Mouse (Mus musculus) neural tube, embryonic 15.5 days (tissue): ENCODE data around the gene Gm49321. TPM values are rescaled to one million over a fixed set of nuclear protein-coding genes. Genes with fewer than 3 reads are reported as not detected.

Experiments
- ATAC-seq: fragments of 200-750 bp; cut with Nextera tagmentation; 2 replicates; pipeline ENCODE4 v1.8.0; 2017; ENCODE audit warnings: mild to moderate bottlenecking, moderate TSS enrichment, moderate library complexity; ENCODE audit not compliant: low FRiP score
- H3K27ac ChIP-seq: fragments of 300-500 bp; sonication (generic); replicated peaks from 2 replicates; pipeline ENCODE4 v1.5.1; 2015; ENCODE audit warnings: mild to moderate bottlenecking, inconsistent platforms
- H3K27me3 ChIP-seq: fragments of 300-500 bp; sonication (generic); replicated peaks from 2 replicates; pipeline ENCODE4 v1.6.1; 2015; ENCODE audit warnings: inconsistent platforms
- H3K36me3 ChIP-seq: fragments of 300-500 bp; sonication (generic); 2 replicates; pipeline ENCODE4 v1.6.1; 2015; ENCODE audit warnings: inconsistent platforms
- H3K4me1 ChIP-seq: fragments of 300-500 bp; sonication (generic); 2 replicates; pipeline ENCODE4 v1.6.1; 2015; ENCODE audit warnings: inconsistent platforms
- H3K4me2 ChIP-seq: fragments of 300-500 bp; sonication (generic); 2 replicates; pipeline ENCODE4 v1.6.1; 2015; ENCODE audit warnings: inconsistent platforms, mild to moderate bottlenecking, moderate library complexity
- H3K4me3 ChIP-seq: fragments of 300-500 bp; sonication (generic); replicated peaks from 2 replicates; pipeline ENCODE4 v1.5.1; 2015; ENCODE audit warnings: mild to moderate bottlenecking, inconsistent platforms
- H3K9ac ChIP-seq: fragments of 300-500 bp; sonication (generic); replicated peaks from 2 replicates; pipeline ENCODE4 v1.6.1; 2015; ENCODE audit warnings: mild to moderate bottlenecking, inconsistent platforms
- H3K9me3 ChIP-seq: fragments of 300-500 bp; sonication (generic); replicated peaks from 2 replicates; pipeline ENCODE4 v1.6.1; 2016; ENCODE audit warnings: inconsistent platforms
- WGBS: fragments of 180-500 bp; shearing (Covaris S2); methylation state at CpG from one replicate; pipeline ENCODE4 v1.1.7; 2015; ENCODE audit warnings: mixed read lengths; 5-methylcytosine and 5-hydroxymethylcytosine counted together
- polyA plus RNA-seq: library from polyadenylated mRNA; unstranded; fragments of >200 nt; fragmentation: Nextera tagmentation; extraction: Ambion mirVana; gene quantifications from 2 replicates; pipeline ENCODE4 v1.2.1, GENCODE M21; 2015

Gm49321 gene
- polyA plus RNA-seq, 1 experiment from 2014 or later: 23.1 TPM

GRCm38 (mm10) chr12:73986299-73986698, 48.8 kb downstream of the Gm49321 start:
- peaks cover 31% of the 10 kb centered on the region for H3K36me3 ChIP-seq
- H3K4me1 ChIP-seq: peaks cover 2% of the 10 kb centered on the region; the same call in 1 of the 2 replicates
- no peaks in the 10 kb centered on the region for H3K27me3 ChIP-seq
- no peaks in the 10 kb centered on the region for H3K9me3 ChIP-seq
- no peak overlapping the region for H3K27ac ChIP-seq
- no peak overlapping the region for H3K4me2 ChIP-seq
- H3K9ac ChIP-seq: no peak overlapping the region
- ATAC-seq: no peak
- no peak overlapping the region for H3K4me3 ChIP-seq
- 68% methylated on average over 7 of the region's 7 CpGs for WGBS

DNA sequence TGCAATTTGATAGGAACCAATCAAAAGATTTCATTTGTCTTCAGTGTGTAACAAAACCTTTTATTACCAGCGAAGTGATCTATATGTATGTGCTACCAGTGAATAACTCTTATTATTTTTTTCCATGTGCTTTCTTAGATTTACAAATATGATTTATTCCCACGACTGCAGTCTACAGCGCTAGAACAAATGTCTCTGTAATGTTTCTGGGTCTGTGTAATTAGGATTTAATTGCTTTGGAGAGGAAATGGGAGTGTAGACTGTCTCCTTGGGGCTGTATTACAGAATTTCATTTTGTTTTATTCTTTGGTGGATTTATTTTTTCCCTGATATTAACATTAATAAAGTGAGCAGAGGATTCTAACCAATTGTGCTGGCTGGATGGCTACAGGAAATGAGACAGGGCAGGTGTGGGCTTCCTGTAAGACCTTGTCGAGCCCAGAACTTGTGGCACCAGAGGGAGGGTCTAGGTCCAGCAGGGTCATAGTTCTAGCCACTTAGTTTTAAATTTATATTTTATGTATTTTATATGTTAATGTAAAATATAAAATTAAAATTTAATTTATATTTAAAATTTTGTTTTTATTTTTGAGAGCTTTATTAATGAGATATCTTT, 51.0 kb downstream of the Gm49321 start:
- ATAC-seq: peak; percentile 63
- Histone ChIP-seq H3K9me3 (no peaks in the 10 kb centered on the region), H3K9ac (no peak overlapping the region), H3K36me3 (peaks cover 17% of the 10 kb centered on the region), H3K27me3 (no peaks in the 10 kb centered on the region), H3K4me1 (no peaks in the 10 kb centered on the region; the same call in 1 of the 2 replicates), H3K4me3 (no peak overlapping the region), H3K4me2 (no peak overlapping the region), H3K27ac (0 out of 2 replicates have a peak overlapping the region, but pooled peaks have one; percentile 51)
- 52% methylated on average over 4 of the region's 4 CpGs for WGBS

GRCm38 (mm10) chr12:73989594-73989993, 52.1 kb downstream of the Gm49321 start:
- H3K36me3 ChIP-seq: peaks cover 11% of the 10 kb centered on the region
- no peak for ATAC-seq
- H3K27ac ChIP-seq: 0 out of 2 replicates have a peak overlapping the region, but pooled peaks have one; percentile 51
- H3K4me1 ChIP-seq: no peaks in the 10 kb centered on the region; the same call in 1 of the 2 replicates
- H3K9ac ChIP-seq: no peak overlapping the region
- no peak overlapping the region for H3K4me2 ChIP-seq
- no peaks in the 10 kb centered on the region for H3K27me3 ChIP-seq
- H3K4me3 ChIP-seq: no peak overlapping the region
- H3K9me3 ChIP-seq: no peaks in the 10 kb centered on the region

GRCm38 (mm10) chr12:73996906-73997296, 59.4 kb downstream of the Gm49321 start:
- Histone ChIP-seq H3K4me2 (peak overlapping the region; percentile 78), H3K4me1 (peaks cover 28% of the 10 kb centered on the region), H3K9ac (peak overlapping the region; percentile 65), H3K27ac (peak overlapping the region; percentile 85), H3K27me3 (0 out of 2 replicates have a peak, but pooled peaks cover 6% of the 10 kb centered on the region), H3K9me3 (no peaks in the 10 kb centered on the region), H3K4me3 (peak overlapping the region; percentile 65), H3K36me3 (no peaks in the 10 kb centered on the region)
- WGBS: 20% methylated on average over 12 of the region's 12 CpGs
- ATAC-seq: peak; percentile 32

GRCm38 (mm10) chr12:73997297-73998127, 60.1 kb downstream of the Gm49321 start, which contains the start of gene Syt16:
Gene Syt16 (plus strand): TSS chr12:73997661.
- Histone ChIP-seq H3K4me3 (peak within 1 kb of the TSS; percentile 65), H3K9ac (peak within 1 kb of the TSS; percentile 65), H3K27ac (peak within 1 kb of the TSS; percentile 85), H3K9me3 (no peaks in the 10 kb centered on the region), H3K4me2 (peak within 1 kb of the TSS; percentile 78), H3K4me1 (peaks cover 28% of the 10 kb centered on the region), H3K36me3 (no peaks in the 10 kb centered on the region), H3K27me3 (0 out of 2 replicates have a peak, but pooled peaks cover 6% of the 10 kb centered on the region)
- ATAC-seq: peak; percentile 80
- WGBS: under 1% methylated on average over 63 of the region's 67 CpGs

GRCm38 (mm10) chr12:73998128-73998456, 60.6 kb downstream of the Gm49321 start:
- no peaks in the 10 kb centered on the region for H3K9me3 ChIP-seq
- H3K27me3 ChIP-seq: 0 out of 2 replicates have a peak, but pooled peaks cover 6% of the 10 kb centered on the region
- peak overlapping the region; percentile 65 for H3K4me3 ChIP-seq
- peak overlapping the region; percentile 78 for H3K4me2 ChIP-seq
- peaks cover 28% of the 10 kb centered on the region for H3K4me1 ChIP-seq
- H3K36me3 ChIP-seq: no peaks in the 10 kb centered on the region
- peak overlapping the region; percentile 85 for H3K27ac ChIP-seq
- WGBS: 28% methylated on average over 5 of the region's 5 CpGs
- peak; percentile 54; the same call in 1 of the 2 replicates for ATAC-seq
- H3K9ac ChIP-seq: peak overlapping the region; percentile 65

GRCm38 (mm10) chr12:74002449-74002848, 65.0 kb downstream of the Gm49321 start:
- H3K36me3 ChIP-seq: no peaks in the 10 kb centered on the region
- no peaks in the 10 kb centered on the region for H3K9me3 ChIP-seq
- H3K4me3 ChIP-seq: no peak overlapping the region
- 0 out of 2 replicates have a peak, but pooled peaks cover 3% of the 10 kb centered on the region for H3K27me3 ChIP-seq
- no peak overlapping the region for H3K9ac ChIP-seq
- ATAC-seq: no peak
- H3K27ac ChIP-seq: no peak overlapping the region
- H3K4me1 ChIP-seq: peaks cover 17% of the 10 kb centered on the region
- WGBS: 90% methylated on average over 9 of the region's 9 CpGs
- H3K4me2 ChIP-seq: no peak overlapping the region

DNA sequence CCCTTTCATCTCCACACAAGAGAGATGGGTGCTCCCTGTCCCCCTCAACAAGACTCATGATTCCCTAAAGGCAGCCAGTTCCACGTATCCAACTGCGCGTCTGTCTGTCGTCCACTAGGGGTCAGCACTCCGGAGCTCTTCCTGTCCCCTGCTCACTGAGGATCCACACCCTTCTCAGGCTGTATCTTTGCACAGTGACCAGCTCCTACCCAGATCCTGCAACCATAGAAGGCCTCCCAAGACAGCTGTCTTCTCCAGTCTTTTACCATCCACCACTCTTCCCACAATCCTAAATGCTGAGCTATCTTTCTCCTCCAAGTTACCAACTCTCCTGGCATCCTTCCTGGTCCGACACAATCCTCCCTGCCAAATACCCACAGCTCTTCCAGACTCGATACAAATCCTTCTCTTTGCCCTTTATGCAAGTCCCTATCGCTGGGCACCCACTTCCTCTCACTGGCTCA, 72.0 kb downstream of the Gm49321 start:
- Histone ChIP-seq H3K9me3 (no peaks in the 10 kb centered on the region), H3K4me3 (no peak overlapping the region), H3K36me3 (no peaks in the 10 kb centered on the region), H3K27ac (no peak overlapping the region), H3K27me3 (no peaks in the 10 kb centered on the region), H3K4me2 (no peak overlapping the region), H3K4me1 (peaks cover 5% of the 10 kb centered on the region), H3K9ac (no peak overlapping the region)
- ATAC-seq: no peak
- 23% methylated on average over 8 of the region's 8 CpGs for WGBS

GRCm38 (mm10) chr12:74013739-74014138, 76.3 kb downstream of the Gm49321 start:
- H3K4me1 ChIP-seq: peaks cover 5% of the 10 kb centered on the region
- no peaks in the 10 kb centered on the region for H3K27me3 ChIP-seq
- WGBS: 2% methylated on average over 6 of the region's 6 CpGs
- H3K9ac ChIP-seq: no peak overlapping the region
- H3K4me3 ChIP-seq: no peak overlapping the region
- no peaks in the 10 kb centered on the region for H3K9me3 ChIP-seq
- peak; percentile 68; the same call in 1 of the 2 replicates for ATAC-seq
- no peak overlapping the region for H3K27ac ChIP-seq
- peak overlapping the region; percentile 16; the same call in 1 of the 2 replicates for H3K4me2 ChIP-seq
- no peaks in the 10 kb centered on the region for H3K36me3 ChIP-seq

- Histone ChIP-seq H3K27ac (no peak overlapping the region), H3K4me2 (no peak overlapping the region), H3K9me3 (no peaks in the 10 kb centered on the region), H3K36me3 (no peaks in the 10 kb centered on the region), H3K4me1 (peaks cover 5% of the 10 kb centered on the region), H3K27me3 (no peaks in the 10 kb centered on the region), H3K4me3 (no peak overlapping the region), H3K9ac (no peak overlapping the region)
- ATAC-seq: no peak
- WGBS: 65% methylated on average over 7 of the region's 7 CpGs
Observed at GRCm38 (mm10) chr12:74014739-74015270, 77.4 kb downstream of the Gm49321 start.

GRCm38 (mm10) chr12:74015491-74015890, 78.0 kb downstream of the Gm49321 start:
- no peak for ATAC-seq
- H3K27me3 ChIP-seq: no peaks in the 10 kb centered on the region
- no peak overlapping the region for H3K27ac ChIP-seq
- no peak overlapping the region for H3K9ac ChIP-seq
- WGBS: 81% methylated on average over 5 of the region's 5 CpGs
- no peaks in the 10 kb centered on the region for H3K36me3 ChIP-seq
- H3K4me3 ChIP-seq: no peak overlapping the region
- H3K4me2 ChIP-seq: no peak overlapping the region
- peaks cover 5% of the 10 kb centered on the region for H3K4me1 ChIP-seq
- H3K9me3 ChIP-seq: no peaks in the 10 kb centered on the region
